Mouse (Mus musculus): ENCODE results near the gene Zfhx2.

GRCm38 (mm10) chr14:55024236-55024635, 67.9 kb downstream of the Zfhx2 start:
- peak; percentile 83 for TF ChIP-seq CTCF (IDR thresholded peaks at IDR 0.05; ENCODE audit: low read depth)
- TF ChIP-seq EP300 (optimal IDR thresholded peaks at IDR 0.05), result no peak
